Mouse (Mus musculus): ENCODE results near the gene Nme8. TPM values are rescaled to one million over a fixed set of nuclear protein-coding genes. Genes with fewer than 3 reads are reported as not detected.

Nme8 gene
- total and polyA plus RNA-seq, 3 experiments, result not detected

DNA sequence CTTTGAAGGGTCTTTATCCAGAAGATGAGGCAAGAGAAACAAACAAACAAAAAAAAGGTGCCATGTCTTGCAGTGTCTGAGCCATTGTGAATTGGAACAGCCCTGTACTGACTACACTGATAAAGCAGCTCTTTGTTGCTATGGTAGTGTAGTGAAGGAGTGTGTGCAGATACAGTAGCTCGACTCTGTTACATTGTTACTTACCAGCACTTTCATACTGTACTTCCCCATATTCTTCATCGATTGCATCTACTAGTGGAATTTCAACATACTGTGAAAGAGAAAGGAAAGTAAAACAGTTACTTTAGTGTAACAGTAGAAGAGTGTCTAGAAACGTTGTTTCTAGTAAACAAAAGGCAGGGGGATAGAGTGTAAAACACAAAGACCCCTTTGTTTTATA is 7.6 kb downstream of the Nme8 start:
- H3K27ac ChIP-seq (ENCODE audit: insufficient read depth, low read depth), result no peak overlapping the region
- H3K27me3 ChIP-seq (replicated peaks), result no peaks in the 10 kb centered on the region
- H3K4me2 ChIP-seq (ENCODE audit: insufficient read depth, low read depth, poor library complexity, severe bottlenecking), result no peak overlapping the region
- in situ Hi-C loops (cut with MboI; ENCODE audit: low pct_ligation_motif_present, low pct_unique_long_range_greater_than_20kb, low sequenced_read_pairs) (loop anchor here (10.0 kb wide), 1 partner anchor 605 kb away; no protein-coding TSS in a partner anchor), dilution Hi-C loops (cut with MboI; ENCODE audit: extremely low pct_ligation_motif_present, extremely low pct_unique_long_range_greater_than_20kb, low sequenced_read_pairs) (no loop called here)
- no peak overlapping the region for H3K9ac ChIP-seq (ENCODE audit: insufficient read depth, low read depth)
- TF ChIP-seq JUN (IDR thresholded peaks at IDR 0.05; ENCODE audit: insufficient read depth, low read depth, low read length), result no peak
- TF ChIP-seq IRF4 (IDR thresholded peaks at IDR 0.05; ENCODE audit: low read depth, low read length), result no peak
- TF ChIP-seq MAZ (IDR thresholded peaks at IDR 0.05; ENCODE audit: low read depth, low read length), result no peak
- TF ChIP-seq POLR2A (IDR thresholded peaks at IDR 0.05; ENCODE audit: low read depth, low read length), result no peak
- TF ChIP-seq GABPA (IDR thresholded peaks at IDR 0.05; ENCODE audit: insufficient replicate concordance, low read depth, low read length), result no peak
- TF ChIP-seq MXI1 (IDR thresholded peaks at IDR 0.05; ENCODE audit: low read depth, low read length), result no peak
- TF ChIP-seq MEF2A (IDR thresholded peaks at IDR 0.05; ENCODE audit: borderline replicate concordance, low read depth, low read length), result no peak
- no peak for TF ChIP-seq CHD1 (IDR thresholded peaks at IDR 0.05; ENCODE audit: low read depth, low read length)
- no peak for TF ChIP-seq CTCF (conservative IDR thresholded peaks at IDR 0.05 in 1 of 2, IDR thresholded peaks at IDR 0.05 in 1 of 2; ENCODE audit: low read depth in 2 of 2, low read length in 2 of 2)
- TF ChIP-seq NRF1 (IDR thresholded peaks at IDR 0.05; ENCODE audit: low read depth, low read length), result no peak
- no peak for TF ChIP-seq RCOR1 (conservative IDR thresholded peaks at IDR 0.05; ENCODE audit: low read depth, low read length)
- TF ChIP-seq KAT2A (IDR thresholded peaks at IDR 0.05; ENCODE audit: insufficient replicate concordance, low read length), result no peak
- no peak for TF ChIP-seq CHD2 (IDR thresholded peaks at IDR 0.05; ENCODE audit: low read length)
- TF ChIP-seq SIN3A (IDR thresholded peaks at IDR 0.05; ENCODE audit: low read length), result no peak
- TF ChIP-seq TBP (conservative IDR thresholded peaks at IDR 0.05; ENCODE audit: low read depth, low read length), result no peak
- no peak for TF ChIP-seq JUND (conservative IDR thresholded peaks at IDR 0.05; ENCODE audit: low read depth, low read length)
- no peak for TF ChIP-seq NELFE (IDR thresholded peaks at IDR 0.05; ENCODE audit: low read depth, low read length)
- TF ChIP-seq SMC3 (IDR thresholded peaks at IDR 0.05; ENCODE audit: low read depth, low read length), result no peak
- H3K4me1 ChIP-seq (ENCODE audit: control insufficient read depth in 1 of 2, insufficient read depth in 2 of 2), result no peaks in the 10 kb centered on the region
- no peak for DNase-seq (ENCODE audit: extremely low read depth)
- no peaks in the 10 kb centered on the region for H3K36me3 ChIP-seq (replicated peaks in 1 of 2; ENCODE audit: control insufficient read depth in 1 of 2, insufficient read depth in 1 of 2, low read length in 1 of 2)
- H3K79me2 ChIP-seq (replicated peaks; ENCODE audit: control insufficient read depth, extremely low read depth, insufficient read depth, poor library complexity, severe bottlenecking), result no peaks in the 10 kb centered on the region
- H3K9me3 ChIP-seq (replicated peaks; ENCODE audit: low read length), result no peaks in the 10 kb centered on the region
- H3K4me3 ChIP-seq (replicated peaks in 1 of 3; ENCODE audit: low read depth in 2 of 3, low read length in 2 of 3, poor library complexity in 1 of 3), result no peak overlapping the region

DNA sequence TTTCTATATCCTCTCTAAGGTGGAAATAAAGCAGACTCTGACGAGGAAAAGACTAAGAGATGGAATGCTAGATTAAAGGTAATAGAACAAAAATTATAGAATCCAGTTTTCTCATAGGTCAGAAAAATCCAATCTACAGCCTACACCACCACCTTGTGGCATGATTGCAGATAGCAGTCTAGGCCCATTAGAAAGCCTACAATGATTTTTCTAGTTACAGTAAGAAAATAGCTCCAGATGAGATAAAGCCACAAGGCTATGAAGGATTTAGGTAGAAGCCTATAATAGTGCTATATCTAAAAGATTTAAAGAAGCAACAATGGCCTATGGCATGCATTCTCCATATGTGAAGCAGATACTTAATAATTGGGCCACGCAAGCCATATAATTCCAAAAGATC is 13.6 kb downstream of the Nme8 start:
- Histone ChIP-seq H3K36me3 (replicated peaks in 1 of 2; ENCODE audit: control insufficient read depth in 1 of 2, insufficient read depth in 1 of 2, low read length in 1 of 2) (no peaks in the 10 kb centered on the region), H3K9ac (ENCODE audit: insufficient read depth, low read depth) (no peak overlapping the region), H3K27ac (ENCODE audit: insufficient read depth, low read depth) (no peak overlapping the region), H3K27me3 (replicated peaks) (no peaks in the 10 kb centered on the region), H3K4me1 (ENCODE audit: control insufficient read depth in 1 of 2, insufficient read depth in 2 of 2) (no peaks in the 10 kb centered on the region), H3K4me2 (ENCODE audit: insufficient read depth, low read depth, poor library complexity, severe bottlenecking) (no peak overlapping the region), H3K79me2 (replicated peaks; ENCODE audit: control insufficient read depth, extremely low read depth, insufficient read depth, poor library complexity, severe bottlenecking) (no peaks in the 10 kb centered on the region), H3K9me3 (replicated peaks; ENCODE audit: low read length) (no peaks in the 10 kb centered on the region), H3K4me3 (replicated peaks in 1 of 3; ENCODE audit: low read depth in 2 of 3, low read length in 2 of 3, poor library complexity in 1 of 3) (no peak overlapping the region)
- dilution Hi-C loops (cut with MboI; ENCODE audit: extremely low pct_ligation_motif_present, extremely low pct_unique_long_range_greater_than_20kb, low sequenced_read_pairs) (no loop called here), in situ Hi-C loops (cut with MboI; ENCODE audit: low pct_ligation_motif_present, low pct_unique_long_range_greater_than_20kb, low sequenced_read_pairs) (no loop called here)
- peak; percentile 33 for DNase-seq (ENCODE audit: extremely low read depth)
- TF ChIP-seq TCF12 (IDR thresholded peaks at IDR 0.05; ENCODE audit: low read depth, low read length) (no peak), PAX5 (IDR thresholded peaks at IDR 0.05; ENCODE audit: low read length) (no peak), SMC3 (IDR thresholded peaks at IDR 0.05; ENCODE audit: low read depth, low read length) (peak; percentile 63), RCOR1 (conservative IDR thresholded peaks at IDR 0.05; ENCODE audit: low read depth, low read length) (no peak), MAX (IDR thresholded peaks at IDR 0.05; ENCODE audit: low read length) (no peak), ETS1 (conservative IDR thresholded peaks at IDR 0.05; ENCODE audit: low read depth, low read length) (no peak), POLR2AphosphoS2 (IDR thresholded peaks at IDR 0.05; ENCODE audit: low read depth, low read length) (no peak), RAD21 (IDR thresholded peaks at IDR 0.05; ENCODE audit: low read depth, low read length) (peak; percentile 93), MEF2A (IDR thresholded peaks at IDR 0.05; ENCODE audit: borderline replicate concordance, low read depth, low read length) (no peak), CTCF (conservative IDR thresholded peaks at IDR 0.05 in 1 of 2, IDR thresholded peaks at IDR 0.05 in 1 of 2; ENCODE audit: low read depth in 2 of 2, low read length in 2 of 2) (peak; percentile 41 to 81; a peak in 3 of 4 replicates)
